Mouse (Mus musculus) G1E (cell line): Measurements from ENCODE around the gene Slc44a2. TPM values are rescaled to one million over a fixed set of nuclear protein-coding genes. Genes with fewer than 3 reads are reported as not detected.

Experiments used
- ATAC-seq: 2 replicates; pipeline ENCODE4 v1.8.0; 2016; ENCODE audit warnings: mild to moderate bottlenecking; ENCODE audit not compliant: insufficient number of reproducible peaks, poor library complexity, low FRiP score, severe bottlenecking; ENCODE audit errors: extremely low read depth
- DNase-seq: peaks from one replicate; pipeline ENCODE4 v3.0.0; 2012; ENCODE audit warnings: low spot score
- H3K27me3 ChIP-seq: 2 replicates; pipeline ENCODE4 v1.6.1; 2012; ENCODE audit warnings: mild to moderate bottlenecking, low read length, inconsistent platforms; ENCODE audit not compliant: insufficient read depth
- H3K36me3 ChIP-seq: replicated peaks from 2 replicates; pipeline ENCODE3; 2012; ENCODE audit warnings: mild to moderate bottlenecking, inconsistent platforms
- H3K4me1 ChIP-seq: 2 replicates; pipeline ENCODE4 v1.6.1; 2012; ENCODE audit warnings: low read depth, low read length, inconsistent platforms, mixed read lengths; ENCODE audit not compliant: insufficient read depth
- H3K4me3 ChIP-seq: 2 replicates; pipeline ENCODE4 v1.5.1; 2012; ENCODE audit warnings: low read depth, mild to moderate bottlenecking, inconsistent platforms, low read length, moderate library complexity, mixed read lengths
- H3K9me3 ChIP-seq: replicated peaks from 2 replicates; pipeline ENCODE4 v1.6.1; 2012; ENCODE audit warnings: inconsistent platforms
- CTCF ChIP-seq: IDR thresholded peaks from 2 replicates; pipeline ENCODE4 v1.5.1; 2012; ENCODE audit warnings: low read depth, low read length, inconsistent platforms, mixed read lengths
- GATA1 ChIP-seq: IDR thresholded peaks from 2 replicates; pipeline ENCODE4 v1.6.1; 2012; ENCODE audit warnings: borderline replicate concordance, low read length, inconsistent platforms, mixed read lengths
- GATA2 ChIP-seq: IDR thresholded peaks from 2 replicates; pipeline ENCODE4 v1.6.1; 2012; ENCODE audit warnings: low read depth, low read length, inconsistent platforms, borderline replicate concordance
- POLR2AphosphoS5 ChIP-seq: IDR thresholded peaks from 2 replicates; pipeline ENCODE4 v1.6.1; 2012; ENCODE audit warnings: low read depth, low read length, inconsistent platforms; ENCODE audit not compliant: insufficient replicate concordance
- TAL1 ChIP-seq: conservative IDR thresholded peaks from 2 replicates; pipeline ENCODE4 v1.6.1; 2012; ENCODE audit warnings: low read depth, low read length, inconsistent platforms, mixed read lengths
- polyA plus RNA-seq: library from polyadenylated mRNA; stranded (reverse); fragments of >175 nt; gene quantifications from 2 replicates; pipeline ENCODE4 v1.2.3, GENCODE M21; 2012
- total RNA-seq, 2 experiments: library from RNA; stranded (forward) in 1 of 2; stranded (reverse) in 1 of 2; fragments of 200-1000 nt in 1 of 2; fragments of >200 nt in 1 of 2; fragmentation: Nextera tagmentation in 1 of 2; gene quantifications; 2 replicates each; pipeline ENCODE4 v1.2.3; 2014 to 2017

Slc44a2 gene
- total and polyA plus RNA-seq, 3 experiments = 35.7 to 52.7 (median 45.4) TPM

- ATAC-seq = peak; percentile 88
These were observed 47.0 kb downstream of the Slc44a2 start, which contains the start of gene Ilf3 for GRCm38 (mm10) chr9:21367357-21368111. Gene Ilf3, plus strand, starts transcription at chr9:21367871.

GRCm38 (mm10) chr9:21368131-21368584 is 47.7 kb downstream of the Slc44a2 start:
- Histone ChIP-seq H3K4me1 (peaks cover 47% of the 10 kb centered on the region), H3K4me3 (peak overlapping the region; percentile 98), H3K36me3 (peaks cover 35% of the 10 kb centered on the region), H3K27me3 (peaks cover 10% of the 10 kb centered on the region), H3K9me3 (no peaks in the 10 kb centered on the region)
- ATAC-seq (0 out of 2 replicates have a peak, but pooled peaks have one; percentile 1), DNase-seq (peak; percentile 62)
- no peak for TF ChIP-seq POLR2AphosphoS5
- no peak for TF ChIP-seq GATA1
- no peak for TF ChIP-seq TAL1
- TF ChIP-seq GATA2 = no peak
- no peak for TF ChIP-seq CTCF

More at GRCm38 (mm10) chr9:21367357-21368111, 47.0 kb downstream of the Slc44a2 start, which contains the start of gene Ilf3:
- TF ChIP-seq GATA1 (no peak), GATA2 (no peak), TAL1 (no peak), POLR2AphosphoS5 (no peak), CTCF (no peak)
- Histone ChIP-seq H3K4me1 (peaks cover 43% of the 10 kb centered on the region), H3K27me3 (peaks cover 16% of the 10 kb centered on the region), H3K36me3 (peaks cover 29% of the 10 kb centered on the region), H3K4me3 (peak within 1 kb of the TSS; percentile 98), H3K9me3 (no peaks in the 10 kb centered on the region)
- peak; percentile 85 for DNase-seq

- H3K36me3 ChIP-seq = peaks cover 44% of the 10 kb centered on the region
- TF ChIP-seq GATA1 (no peak), POLR2AphosphoS5 (no peak), CTCF (no peak), GATA2 (no peak), TAL1 (no peak)
- no peak for DNase-seq
- peaks cover 49% of the 10 kb centered on the region for H3K4me1 ChIP-seq
- no peak for ATAC-seq
- no peaks in the 10 kb centered on the region for H3K9me3 ChIP-seq
- peaks cover 8% of the 10 kb centered on the region for H3K27me3 ChIP-seq
- peak overlapping the region; percentile 98; the same call in 1 of the 2 replicates for H3K4me3 ChIP-seq
These were observed 48.6 kb downstream of the Slc44a2 start for GRCm38 (mm10) chr9:21369080-21369479.

- H3K9me3 ChIP-seq = no peaks in the 10 kb centered on the region
- peaks cover 60% of the 10 kb centered on the region for H3K36me3 ChIP-seq
- ATAC-seq (no peak), DNase-seq (no peak)
- H3K27me3 ChIP-seq = no peaks in the 10 kb centered on the region
- TF ChIP-seq GATA1 = no peak
- TF ChIP-seq TAL1 = no peak
- TF ChIP-seq CTCF = no peak
- TF ChIP-seq GATA2 = no peak
- no peak overlapping the region for H3K4me3 ChIP-seq
- H3K4me1 ChIP-seq = peaks cover 58% of the 10 kb centered on the region
These were observed 50.4 kb downstream of the Slc44a2 start for GRCm38 (mm10) chr9:21370876-21371275.

DNA sequence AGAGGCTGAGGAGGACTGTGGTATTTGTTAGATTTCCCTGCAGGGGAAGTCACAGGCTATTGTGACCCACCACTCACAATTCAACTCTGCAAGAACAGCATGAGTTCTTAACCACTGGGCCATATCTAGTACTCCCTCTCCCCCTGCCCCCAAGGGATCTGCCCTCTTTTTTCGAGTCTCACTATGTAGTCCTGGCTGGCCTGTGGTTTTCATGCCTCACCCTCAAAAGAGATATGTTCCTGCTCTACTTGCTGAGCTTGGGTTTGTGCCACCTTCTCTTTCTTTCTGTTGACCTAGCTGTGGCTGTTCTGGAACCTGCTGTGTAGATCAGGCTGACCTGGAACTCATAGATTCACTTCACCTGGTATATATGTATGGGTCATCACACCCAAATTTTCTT is 52.0 kb downstream of the Slc44a2 start:
- TF ChIP-seq GATA2 = no peak
- TF ChIP-seq CTCF = no peak
- TF ChIP-seq POLR2AphosphoS5 = no peak
- no peak for TF ChIP-seq TAL1
- TF ChIP-seq GATA1 = no peak
- ATAC-seq (no peak), DNase-seq (no peak)
- H3K4me3 ChIP-seq = no peak overlapping the region
- peaks cover 75% of the 10 kb centered on the region for H3K36me3 ChIP-seq
- H3K4me1 ChIP-seq = peaks cover 57% of the 10 kb centered on the region
- H3K9me3 ChIP-seq = no peaks in the 10 kb centered on the region
- no peaks in the 10 kb centered on the region for H3K27me3 ChIP-seq

DNA sequence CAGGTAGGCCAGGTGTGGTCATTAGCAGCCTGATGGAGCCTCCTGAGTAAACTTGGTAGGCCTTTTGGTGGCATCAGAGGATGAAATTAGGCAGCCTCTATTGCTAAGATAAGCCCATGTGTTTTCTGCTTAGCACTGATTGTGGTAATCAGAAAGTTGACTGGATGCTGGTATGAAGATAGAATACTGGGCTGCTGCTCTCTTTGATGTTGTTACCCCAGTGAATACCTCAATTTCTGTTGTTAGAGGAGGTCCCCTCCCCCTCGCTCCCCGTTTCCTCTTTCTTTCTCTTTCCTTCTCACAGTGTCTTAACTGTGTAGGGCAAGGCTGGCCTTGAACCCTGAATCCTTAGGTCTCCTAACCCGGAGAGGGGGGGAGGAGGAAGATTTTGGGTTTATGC is 58.7 kb downstream of the Slc44a2 start:
- DNase-seq (no peak), ATAC-seq (no peak)
- Histone ChIP-seq H3K9me3 (no peaks in the 10 kb centered on the region), H3K4me1 (peaks cover 75% of the 10 kb centered on the region), H3K36me3 (peaks cover 89% of the 10 kb centered on the region), H3K27me3 (no peaks in the 10 kb centered on the region), H3K4me3 (no peak overlapping the region)
- no peak for TF ChIP-seq CTCF
- TF ChIP-seq POLR2AphosphoS5 = no peak
- no peak for TF ChIP-seq TAL1
- TF ChIP-seq GATA2 = no peak
- TF ChIP-seq GATA1 = no peak
